Mouse (Mus musculus) 3134 (cell line): ENCODE data around the gene Ccdc171.
A peak's percentile ranks its signal among the peaks of the same experiment; 100 is the strongest.
"Not testable (repeated sequence)": the region's sequence is repeated elsewhere in the genome, so short reads cannot be mapped to it uniquely, and the experiment has no call there.

Source experiments
- DNase-seq: peaks from one replicate; pipeline ENCODE4 v3.0.0-alpha.2; 2011; ENCODE audit warnings: low spot score; ENCODE audit not compliant: insufficient read length; ENCODE audit errors: extremely low read depth

Ccdc171 gene

DNA sequence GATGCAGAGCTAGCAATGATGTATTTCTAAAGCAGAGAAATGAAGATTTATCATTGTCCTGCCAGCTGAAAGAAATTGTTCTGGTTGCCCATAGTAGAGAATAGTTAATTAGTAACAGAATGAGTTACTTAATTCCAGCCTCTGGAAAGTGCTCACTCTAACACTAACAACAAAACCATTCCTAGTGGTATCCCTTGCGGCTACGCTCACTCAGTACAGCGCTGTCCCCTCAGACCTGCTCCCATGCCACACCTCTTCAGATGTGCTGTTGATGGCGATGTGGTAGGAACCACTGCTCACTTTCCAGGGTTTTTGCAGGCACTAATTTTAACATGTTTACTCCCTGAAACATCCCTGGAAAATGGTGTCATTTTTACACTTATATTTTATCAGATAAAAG lies 126.1 kb downstream of the Ccdc171 start:
- DNase-seq: no peak

DNA sequence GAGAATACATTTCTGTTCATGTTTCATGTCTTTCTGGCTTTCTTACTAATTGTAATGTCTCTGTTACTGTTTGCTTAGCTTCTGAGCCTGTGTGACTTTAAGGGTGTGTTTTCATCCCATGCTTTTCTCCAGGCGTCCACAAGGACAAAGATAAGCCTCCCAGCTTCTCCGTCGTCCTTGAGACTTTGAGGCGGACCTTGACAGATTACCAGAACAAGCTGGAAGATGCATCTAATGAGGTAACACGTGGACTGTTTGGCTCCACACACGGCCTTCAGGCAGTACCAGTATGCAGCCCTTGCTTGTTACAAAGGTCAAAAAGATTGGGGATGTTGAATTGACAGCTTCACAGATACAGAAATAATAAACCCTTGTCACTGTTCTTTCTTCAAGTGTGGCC lies 130.1 kb downstream of the Ccdc171 start:
- no peak for DNase-seq

- DNase-seq: no peak
These were observed 131.2 kb downstream of the Ccdc171 start for GRCm38 (mm10) chr4:83656571-83656970.

DNA sequence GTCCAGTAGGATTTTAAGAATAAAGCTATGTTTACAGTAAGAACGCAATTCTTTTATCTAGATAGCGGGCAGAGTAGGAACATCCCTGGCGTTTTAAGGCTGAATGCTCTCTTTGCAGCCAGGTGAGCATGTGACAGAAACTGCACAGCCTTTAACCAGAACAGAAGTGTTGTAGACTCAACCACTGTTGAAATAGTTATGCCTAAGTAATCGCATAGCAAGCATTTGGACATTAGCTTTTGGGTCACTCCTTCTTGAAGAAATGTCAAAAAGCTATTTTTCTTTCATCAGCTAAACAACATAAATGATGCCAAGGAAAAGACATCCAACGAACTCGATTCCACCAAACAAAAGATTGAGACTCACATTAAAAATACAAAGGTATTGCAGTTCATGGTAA lies 131.7 kb downstream of the Ccdc171 start:
- no peak for DNase-seq

GRCm38 (mm10) chr4:83658415-83658814 lies 133.1 kb downstream of the Ccdc171 start:
- no peak for DNase-seq

GRCm38 (mm10) chr4:83659411-83659810 lies 134.1 kb downstream of the Ccdc171 start:
- DNase-seq: no peak

DNA sequence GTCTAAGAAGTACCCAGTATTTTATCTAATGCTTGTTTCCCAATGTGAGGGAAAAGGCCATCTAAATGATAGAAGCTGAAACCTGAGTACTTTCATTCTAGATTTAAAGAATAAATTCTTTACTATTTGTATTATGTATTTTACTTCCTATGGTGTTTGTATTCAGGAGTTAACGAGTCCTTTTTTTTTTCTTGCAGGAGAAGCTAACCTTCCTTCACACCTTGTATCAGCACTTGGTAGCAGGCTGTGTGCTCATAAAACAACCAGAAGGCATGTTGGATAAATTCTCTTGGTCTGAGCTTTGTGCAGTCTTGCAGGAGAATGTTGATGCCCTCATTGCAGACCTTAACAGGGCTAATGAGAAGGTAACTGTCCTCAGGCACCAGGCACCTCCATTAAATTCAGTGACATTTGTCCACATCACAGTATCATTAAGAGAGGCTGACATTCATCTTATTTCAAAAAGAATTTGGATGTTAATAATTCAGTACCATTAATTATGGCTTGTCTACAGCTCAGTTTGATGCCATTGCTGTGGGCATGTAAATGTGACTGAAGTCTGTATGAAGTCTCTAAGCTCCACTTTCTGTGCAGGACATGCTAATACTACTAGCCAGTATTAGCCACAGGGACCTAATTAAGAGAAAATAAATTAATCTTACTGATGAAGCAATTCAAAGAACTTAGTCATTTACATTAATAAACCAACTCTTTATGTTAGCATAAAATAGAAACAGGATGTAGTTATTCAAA lies 136.3 kb downstream of the Ccdc171 start:
- DNase-seq: no peak

DNA sequence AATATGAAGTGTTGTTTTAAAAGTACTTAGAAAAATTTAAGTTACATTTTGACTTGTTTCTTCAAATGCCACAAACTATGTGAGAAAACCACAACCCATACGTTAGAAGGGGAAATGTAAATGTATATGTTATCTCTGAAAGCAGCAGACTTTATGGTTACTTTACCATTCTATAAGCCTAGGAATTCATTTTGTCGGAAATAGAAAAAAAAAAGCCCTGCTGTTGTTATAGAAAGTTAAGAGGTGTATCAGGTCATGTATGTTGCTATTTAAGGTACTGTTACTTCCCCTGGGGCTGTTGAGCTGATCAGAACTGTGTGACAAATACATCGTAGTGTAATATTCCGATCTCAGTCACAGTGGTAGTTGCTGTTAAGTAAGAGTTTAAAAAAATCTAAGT lies 137.0 kb downstream of the Ccdc171 start:
- no peak for DNase-seq

DNA sequence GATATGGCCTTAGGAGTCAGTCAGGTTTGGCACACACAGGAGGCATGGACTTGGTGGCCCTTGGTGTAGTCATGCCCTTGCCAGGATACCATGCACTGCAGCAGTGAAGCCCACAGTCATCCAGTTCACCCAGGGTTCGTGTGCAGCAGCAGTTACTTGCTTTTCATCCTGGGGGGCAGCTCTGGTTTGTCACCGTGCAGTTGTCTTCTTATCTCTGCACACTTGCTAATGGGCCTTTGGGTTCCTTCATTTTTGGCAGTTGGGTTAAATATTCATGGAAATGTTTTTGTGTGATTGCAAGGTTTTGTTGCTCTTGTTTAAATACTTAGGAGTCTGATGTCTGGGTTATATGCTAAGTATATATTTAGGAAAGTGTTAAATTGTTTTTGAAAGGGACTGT lies 144.2 kb downstream of the Ccdc171 start:
- DNase-seq: no peak

GRCm38 (mm10) chr4:83675308-83675707 lies 150.0 kb downstream of the Ccdc171 start:
- DNase-seq: not testable (repeated sequence)

- DNase-seq: no peak
These were observed 151.1 kb downstream of the Ccdc171 start for GRCm38 (mm10) chr4:83676444-83676843.

- no peak for DNase-seq
These were observed 155.7 kb downstream of the Ccdc171 start for GRCm38 (mm10) chr4:83681081-83681480.

- peak; percentile 54 for DNase-seq
These were observed 157.5 kb downstream of the Ccdc171 start for GRCm38 (mm10) chr4:83682866-83683265.

- DNase-seq: no peak
These were observed 174.8 kb downstream of the Ccdc171 start for GRCm38 (mm10) chr4:83700190-83700589.

GRCm38 (mm10) chr4:83716996-83717395 lies 191.7 kb downstream of the Ccdc171 start:
- DNase-seq: no peak

DNA sequence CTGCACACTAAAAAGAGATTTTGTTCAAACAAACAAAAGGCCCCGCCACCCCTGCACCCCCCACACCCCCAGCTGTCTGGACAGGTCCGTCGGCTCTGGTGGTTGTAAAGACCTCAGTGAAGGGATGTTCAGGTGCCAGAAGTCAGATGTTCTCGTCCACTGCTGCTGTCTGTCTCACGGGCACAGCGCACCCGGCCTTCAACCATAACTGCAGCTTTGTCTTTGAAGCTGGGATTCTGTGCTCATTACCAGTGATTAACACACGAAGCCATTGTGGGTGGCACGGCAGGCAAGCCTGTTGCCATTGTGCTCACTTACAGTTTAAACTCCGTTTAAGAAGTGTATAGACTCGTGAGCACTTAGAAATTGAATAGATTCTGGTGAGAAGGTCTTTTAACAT lies 194.5 kb downstream of the Ccdc171 start:
- DNase-seq: no peak

- peak; percentile 11 for DNase-seq
These were observed 199.8 kb downstream of the Ccdc171 start for GRCm38 (mm10) chr4:83725136-83725535.

- DNase-seq: no peak
These were observed 214.0 kb downstream of the Ccdc171 start for GRCm38 (mm10) chr4:83739137-83739890.

DNA sequence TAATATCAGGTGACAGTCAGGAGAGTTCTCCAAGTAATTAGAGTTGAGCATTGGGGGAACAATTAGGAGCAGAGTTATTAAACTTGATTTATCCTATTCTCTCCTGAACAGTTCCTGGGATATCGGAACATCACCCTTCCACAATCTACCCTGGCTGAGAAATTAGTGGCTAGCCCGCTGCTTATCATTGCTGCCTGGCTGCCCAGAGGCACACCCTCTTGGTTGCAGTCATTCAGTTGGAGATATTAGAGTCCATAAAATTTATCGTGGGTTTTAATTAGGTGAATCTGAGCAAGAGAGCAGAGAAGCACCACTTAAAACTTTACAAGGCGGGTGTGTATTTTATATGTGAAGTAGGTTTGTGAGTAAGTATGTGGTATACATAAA lies 214.5 kb downstream of the Ccdc171 start:
- DNase-seq: no peak

- DNase-seq: no peak
These were observed 217.6 kb downstream of the Ccdc171 start for GRCm38 (mm10) chr4:83742806-83743460.

DNA sequence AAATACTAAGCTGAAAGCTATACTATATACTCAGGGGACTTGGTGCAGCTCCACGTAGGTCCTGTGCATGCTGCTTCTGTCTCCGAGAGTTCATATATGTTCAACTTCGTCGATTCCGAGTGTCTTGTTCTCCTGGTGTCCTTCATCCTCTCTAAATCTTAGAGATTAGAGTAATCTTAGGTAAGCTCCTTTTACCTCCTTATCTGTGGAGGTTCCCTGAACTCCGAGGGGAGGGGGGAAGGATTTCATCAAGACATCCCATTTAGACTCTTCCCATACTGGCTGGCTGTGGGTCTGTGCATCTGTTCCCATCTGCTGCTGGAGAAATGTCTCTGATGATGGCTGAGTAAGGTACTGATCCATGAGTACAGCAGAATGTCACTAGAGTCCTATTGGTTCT lies 249.8 kb downstream of the Ccdc171 start:
- no peak for DNase-seq

- no peak for DNase-seq
These were observed 254.7 kb downstream of the Ccdc171 start for GRCm38 (mm10) chr4:83780044-83780443.
